Mouse (Mus musculus) embryo, embryonic 11.5 days (tissue): ENCODE results near the gene Agxt2.

Experiments used
- DNase-seq: peaks from one replicate; pipeline ENCODE4 v3.0.0-alpha.2; 2012; ENCODE audit warnings: low read depth, low spot score

Agxt2 gene

DNA sequence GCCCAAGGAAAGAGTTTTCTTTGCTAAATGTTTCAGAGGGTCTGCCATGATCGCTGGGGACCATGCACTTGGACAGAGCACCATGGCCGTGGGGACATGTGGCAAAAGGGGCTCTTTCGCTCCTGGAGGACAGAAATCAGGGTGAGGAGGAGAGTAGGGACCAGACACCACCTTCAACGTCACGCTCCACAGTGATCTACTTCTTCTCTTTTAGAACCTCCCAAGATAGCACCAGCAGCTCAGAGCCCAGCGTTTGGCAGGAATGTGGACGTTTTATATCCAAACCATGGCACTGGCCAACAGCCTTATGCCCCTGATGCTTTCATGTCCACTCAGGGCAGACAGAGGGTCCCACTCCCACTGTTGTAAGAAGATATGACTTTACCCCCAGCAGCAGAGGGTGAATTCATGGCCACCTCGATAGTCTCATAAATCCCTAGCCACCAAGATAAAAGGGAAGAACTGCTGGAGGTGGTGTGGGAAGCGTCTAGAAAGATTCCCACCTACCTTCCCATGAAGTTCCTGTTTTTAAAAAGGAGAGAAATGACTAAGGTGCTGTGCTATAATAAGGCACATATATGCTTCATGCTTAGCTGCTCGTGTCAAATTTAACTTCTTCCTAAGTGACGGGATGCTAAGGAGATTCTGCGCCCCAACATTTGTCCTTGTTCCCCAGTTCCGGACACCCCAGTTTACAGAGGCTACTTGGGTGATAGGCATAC lies 68.4 kb downstream of the Agxt2 start:
- DNase-seq = no peak

DNA sequence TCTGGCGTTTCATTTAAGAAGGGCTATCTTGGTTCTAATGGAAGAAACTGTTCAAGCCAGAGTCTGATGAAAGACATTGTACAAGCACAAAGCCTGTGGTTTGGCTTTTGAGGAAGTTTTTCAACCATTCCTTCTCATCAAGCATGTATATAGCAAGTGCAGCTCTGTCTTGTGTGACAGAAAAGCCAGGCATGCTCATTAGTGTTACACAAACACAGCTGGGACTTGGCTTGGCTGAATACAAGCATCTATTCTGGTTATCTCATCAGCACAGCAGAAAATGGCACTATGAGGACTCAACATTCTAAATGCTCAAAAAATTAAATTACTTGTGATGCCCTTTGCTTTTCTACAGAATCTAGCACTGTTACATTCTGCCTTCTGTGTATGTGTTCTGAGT lies 78.6 kb downstream of the Agxt2 start:
- no peak for DNase-seq

DNA sequence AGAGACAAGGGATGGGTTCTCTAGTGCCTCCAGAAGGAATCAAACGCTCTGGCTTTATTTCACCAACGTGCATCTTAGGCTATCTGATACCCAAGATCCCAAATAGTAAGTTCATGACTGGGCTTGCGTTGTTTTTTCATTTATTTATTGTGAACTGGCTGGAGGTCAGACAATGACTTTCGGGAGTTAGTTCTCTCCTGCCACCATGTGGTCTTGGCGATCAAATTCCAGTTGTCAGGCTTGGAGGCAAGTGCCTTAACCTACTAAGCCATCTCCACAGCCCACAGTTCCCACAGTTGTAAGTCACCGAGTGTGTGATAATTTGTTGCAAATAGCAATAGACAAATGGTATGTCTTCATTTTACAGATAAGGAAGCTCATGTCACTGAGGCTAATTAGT lies 81.6 kb downstream of the Agxt2 start:
- DNase-seq = no peak

DNA sequence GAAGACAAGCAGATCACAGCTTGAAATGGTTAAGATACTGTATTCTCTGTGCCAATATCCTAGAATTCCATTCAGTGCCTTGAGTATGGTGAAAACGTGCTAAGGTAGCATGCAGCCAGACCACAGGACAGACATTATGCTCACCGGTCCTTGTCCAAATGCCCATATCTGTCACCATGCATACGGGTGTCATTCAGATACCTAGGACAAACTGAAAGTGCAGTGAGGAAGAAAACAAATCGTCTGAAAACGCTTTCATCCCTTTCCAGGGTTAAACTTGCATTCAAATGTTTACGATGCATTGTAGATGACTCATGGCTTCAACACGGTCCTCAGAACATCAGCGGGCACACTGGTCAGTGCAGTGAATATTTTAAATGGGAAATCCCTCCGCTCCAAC lies 83.2 kb downstream of the Agxt2 start:
- no peak for DNase-seq

DNA sequence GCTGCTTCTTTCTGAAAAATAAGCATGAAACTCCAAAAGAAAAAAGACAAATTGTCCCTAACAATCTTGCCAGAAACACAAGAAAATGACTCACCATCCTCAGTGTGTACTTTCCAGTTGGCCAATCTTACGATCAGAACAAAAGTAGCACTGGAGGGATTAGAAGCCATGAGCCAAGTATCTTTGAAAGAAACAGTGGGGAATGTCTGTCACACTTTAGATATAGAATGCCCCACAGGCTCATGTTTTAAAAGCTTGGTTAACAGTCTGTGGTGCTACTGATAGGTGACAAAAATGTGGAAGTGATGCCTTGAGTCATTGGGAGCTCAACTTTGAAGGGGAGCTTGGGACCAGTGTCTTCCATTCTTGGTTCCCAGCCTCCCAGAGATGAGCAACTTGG lies 83.9 kb downstream of the Agxt2 start:
- no peak for DNase-seq

DNA sequence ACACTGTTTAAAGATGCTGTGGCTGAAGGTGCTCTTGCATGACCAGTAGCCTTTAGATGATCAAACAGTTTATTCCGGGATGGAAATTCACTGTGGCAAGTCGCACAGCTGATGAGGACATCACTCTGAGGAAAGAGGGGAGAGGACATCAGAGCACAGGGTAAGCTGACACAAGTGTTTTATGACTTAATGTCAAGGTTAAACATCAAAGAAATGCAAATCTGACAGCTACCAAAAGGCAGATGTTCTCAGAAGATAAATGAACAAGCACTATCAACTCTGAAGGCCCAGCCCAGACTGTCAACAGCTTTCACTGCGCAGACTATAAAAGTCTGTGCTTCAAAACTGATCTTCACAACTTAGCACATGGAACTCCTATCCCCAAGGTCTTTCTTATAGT lies 88.8 kb downstream of the Agxt2 start:
- no peak for DNase-seq
